In genomic region chr2:177272237-177272636, GRCm38 (mm10) we compare ENCODE assay signal across 26 mouse cellular contexts. TPM values are rescaled to one million over a fixed set of nuclear protein-coding genes. Genes with fewer than 3 reads are reported as not detected.
A peak's percentile ranks its signal among the peaks of the same experiment; 100 is the strongest.
DNase-seq lines count a peak whose midpoint lies in the region; TF ChIP-seq lines count a peak whose summit lies in the region.
"Not testable (repeated sequence)": the region's sequence is repeated elsewhere in the genome, so short reads cannot be mapped to it uniquely, and the experiment has no call there.
"Had no signal": no experiment of that assay in that cellular context is flagged by ENCODE, and none has a peak within 500 bp of the region (broad histone marks: within the 10 kb centered on the region; RNA-seq: fewer than 3 reads in every experiment).

No protein-coding gene starts in this region.

- H3K27ac ChIP-seq in ES-Bruce4 (ENCODE audit: insufficient read depth, low read length): peak overlapping the region; percentile 51; the same call in 1 of the 2 replicates
- peak overlapping the region; percentile 56 for H3K27ac ChIP-seq in MEL (ENCODE audit: control insufficient read depth, low read depth, low read length)

- H3K9me3 ChIP-seq in ES-Bruce4 (replicated peaks; ENCODE audit: control insufficient read depth, insufficient read depth, low read length, poor library complexity, severe bottlenecking); MEL (replicated peaks; ENCODE audit: insufficient read depth, low read length): not testable (repeated sequence)

- DNase-seq in 416B (ENCODE audit: low read depth) (peak; percentile 86), MEL (ENCODE audit: low read depth, low spot score) (peak; percentile 85), R1 (ENCODE audit: low read depth, low spot score) (peak; percentile 93), adipocyte (ENCODE audit: low spot score) (peak; percentile 46)

- not testable (repeated sequence) for TF ChIP-seq POLR2A in ES-Bruce4 (IDR thresholded peaks at IDR 0.05; ENCODE audit: insufficient read depth, low read length); MEL (IDR thresholded peaks at IDR 0.05; ENCODE audit: control insufficient read depth in 1 of 2, insufficient read depth in 1 of 2, low read depth in 1 of 2, low read length in 2 of 2, poor library complexity in 1 of 2)

- H3K4me3 ChIP-seq in ES-Bruce4 (ENCODE audit: low read depth, low read length): peak overlapping the region; percentile 74
- H3K4me3 ChIP-seq in MEL (ENCODE audit: control insufficient read depth in 1 of 2, insufficient read depth in 1 of 2, low read depth in 2 of 2, low read length in 2 of 2): peak overlapping the region; percentile 62 to 64

- not testable (repeated sequence) for H3K36me3 ChIP-seq in ES-Bruce4 (ENCODE audit: control insufficient read depth, insufficient read depth, low read length, poor library complexity, severe bottlenecking); MEL (ENCODE audit: control insufficient read depth in 1 of 2, insufficient read depth in 2 of 2, low read length in 2 of 2)

- not testable (repeated sequence) for TF ChIP-seq CTCF in ES-Bruce4 (IDR thresholded peaks at IDR 0.05; ENCODE audit: low read depth, low read length); MEL (IDR thresholded peaks at IDR 0.05 in 2 of 3, conservative IDR thresholded peaks at IDR 0.05 in 1 of 3; ENCODE audit: control insufficient read depth in 1 of 3, insufficient read depth in 1 of 3, low read depth in 2 of 3, low read length in 3 of 3, poor library complexity in 1 of 3, severe bottlenecking in 1 of 3)

- not testable (repeated sequence) for H3K4me1 ChIP-seq in ES-Bruce4 (ENCODE audit: control insufficient read depth, insufficient read depth, low read length); MEL (ENCODE audit: control insufficient read depth in 1 of 2, insufficient read depth in 2 of 2, low read length in 2 of 2)

- H3K79me2 ChIP-seq in MEL (ENCODE audit: control insufficient read depth, insufficient read depth, low read length, poor library complexity): not testable (repeated sequence)

- not testable (repeated sequence) for TF ChIP-seq EP300 in ES-Bruce4 (IDR thresholded peaks at IDR 0.05; ENCODE audit: insufficient read depth, low read depth, low read length); MEL (IDR thresholded peaks at IDR 0.05; ENCODE audit: low read depth in 1 of 2, low read length in 2 of 2)

- TF ChIP-seq RAD21 in MEL (IDR thresholded peaks at IDR 0.05; ENCODE audit: low read depth, low read length): not testable (repeated sequence)

- H3K9ac ChIP-seq in ES-Bruce4 (ENCODE audit: low read depth, poor library complexity, severe bottlenecking): peak overlapping the region; percentile 75
- peak overlapping the region; percentile 54 for H3K9ac ChIP-seq in MEL (ENCODE audit: control insufficient read depth, low read depth, low read length, poor library complexity, severe bottlenecking)

- H3K27me3 ChIP-seq in ES-Bruce4 (ENCODE audit: control insufficient read depth, insufficient read depth, low read length, poor library complexity, severe bottlenecking); MEL (ENCODE audit: control insufficient read depth in 1 of 2, insufficient read depth in 2 of 2, low read length in 2 of 2): not testable (repeated sequence)

TF ChIP-seq in MEL, 35 proteins besides CTCF, POLR2A, EP300 and RAD21:
- peak; percentile 68 for TF ChIP-seq HCFC1 (IDR thresholded peaks at IDR 0.05; ENCODE audit: low read depth, low read length)
- peak; percentile 52 for TF ChIP-seq CHD2 (IDR thresholded peaks at IDR 0.05; ENCODE audit: low read length)
- peak; percentile 31; the same call in 1 of the 2 replicates for TF ChIP-seq TBP (IDR thresholded peaks at IDR 0.05; ENCODE audit: low read depth, low read length)
- peak; percentile 67 for TF ChIP-seq ELF1 (IDR thresholded peaks at IDR 0.05; ENCODE audit: low read depth, low read length)

RNA-seq across cellular contexts. Expression of gene Gm14409, which starts 5.4 kb away (rescaled TPM):
- polyA plus RNA-seq in ES-Bruce4 (2011; ENCODE audit: insufficient read depth, insufficient read length, low read depth, missing spikeins) (8.8 and 9.0 TPM in 2 replicates), MEL (2012; ENCODE audit: insufficient read depth in 1 of 2, insufficient read length in 2 of 2, low read depth in 1 of 2, low replicate concordance in 2 of 2, missing spikeins in 1 of 2) (100 to 1,000 TPM in 1 of 2 experiments, 1 to 10 TPM in 1; 1.5 to 829 TPM)
- 6.2 and 7.2 TPM in 2 replicates for total RNA-seq in MEL (2012; rRNA removed)
- total RNA-seq: forebrain, postnatal 0 days; hindbrain, postnatal 0 days had no signal
- polyA plus RNA-seq: adrenal gland, adult 2 months; embryonic facial prominence, embryonic 12.5 days; embryonic facial prominence, embryonic 15.5 days; forebrain, embryonic 11.5 days; forebrain, embryonic 14.5 days; forebrain, postnatal 0 days; frontal cortex, adult 2 months; G1E; gonadal fat pad, adult 2 months; heart, adult 2 months; heart, embryonic 10.5 days; heart, embryonic 13.5 days; heart, embryonic 16.5 days; hindbrain, embryonic 11.5 days; hindbrain, embryonic 14.5 days; hindbrain, postnatal 0 days; intestine, embryonic 16.5 days; kidney, embryonic 16.5 days had no signal

RNA-seq across cellular contexts. Expression of gene Gm14412, which starts 51.9 kb away (rescaled TPM):
- polyA plus RNA-seq in ES-Bruce4 (2011; ENCODE audit: insufficient read depth, insufficient read length, low read depth, missing spikeins) (10.2 and 10.6 TPM in 2 replicates), MEL (2012; ENCODE audit: insufficient read depth in 1 of 2, insufficient read length in 2 of 2, low read depth in 1 of 2, low replicate concordance in 2 of 2, missing spikeins in 1 of 2) (1,000 to 10,000 TPM in 1 of 2 experiments, 1 to 10 TPM in 1; 1.8 to 1,608 TPM)
- total RNA-seq in MEL (2012; rRNA removed): 1.2 and 1.6 TPM in 2 replicates
- total RNA-seq: common myeloid progenitor, adult 5-6 weeks had no signal
- polyA plus RNA-seq: adrenal gland, adult 2 months; CD4-positive, CD25-positive, alpha-beta regulatory T cell, adult 4 months; forebrain, embryonic 11.5 days; hindbrain, embryonic 11.5 days; inflammation-experienced regulatory T-cells, adult 6 months had no signal

Comparison
In these comparisons a context has a peak if more than half of its experiments do, and no peak if none do; other contexts are left out.
1. Peak in every context shown above with its lines: DNase-seq, H3K4me3 ChIP-seq and H3K27ac ChIP-seq.